9 mouse cellular contexts compared by ENCODE assay signal in genomic region chr10:75556026-75556425, GRCm38 (mm10). TPM values are rescaled to one million over a fixed set of nuclear protein-coding genes. Genes with fewer than 3 reads are reported as not detected.
A peak's percentile ranks its signal among the peaks of the same experiment; 100 is the strongest.
DNase-seq lines count a peak whose midpoint lies in the region; ATAC-seq lines count a peak whose summit lies in the region.
"Had no signal": no experiment of that assay in that cellular context is flagged by ENCODE, and none has a peak within 500 bp of the region (broad histone marks: within the 10 kb centered on the region; RNA-seq: fewer than 3 reads in every experiment).

No protein-coding gene starts in this region.

- H3K36me3 ChIP-seq in kidney, embryonic 14.5 days (ENCODE audit: control insufficient read depth, insufficient read depth, low read length) = no peaks in the 10 kb centered on the region
- H3K36me3 ChIP-seq in heart, embryonic 16.5 days (ENCODE audit: control insufficient read depth, insufficient read depth) = no peaks in the 10 kb centered on the region

- peaks cover 23% of the 10 kb centered on the region for H3K4me1 ChIP-seq in kidney, embryonic 14.5 days (ENCODE audit: control insufficient read depth, insufficient read depth, low read length)
- H3K4me1 ChIP-seq in heart, embryonic 16.5 days (ENCODE audit: control insufficient read depth, insufficient read depth, low read length) = peaks cover 21% of the 10 kb centered on the region

- no peaks in the 10 kb centered on the region for H3K9me3 ChIP-seq in kidney, embryonic 14.5 days (ENCODE audit: control insufficient read depth, low read length)
- no peaks in the 10 kb centered on the region for H3K9me3 ChIP-seq in heart, embryonic 16.5 days (replicated peaks; ENCODE audit: control insufficient read depth, low read length)

- no peak for ATAC-seq in kidney, embryonic 14.5 days (ENCODE audit: low FRiP score, low TSS enrichment)
- peak; percentile 39; the same call in 1 of the 2 replicates for ATAC-seq in heart, embryonic 16.5 days (replicated peaks; ENCODE audit: extremely low read depth, insufficient read depth, low FRiP score)
- no peak for ATAC-seq in megakaryocyte, adult 5-6 weeks (ENCODE audit: poor library complexity, severe bottlenecking)

- peak overlapping the region; percentile 62 for H3K27ac ChIP-seq in kidney, embryonic 14.5 days (ENCODE audit: low read depth, low read length)
- peak overlapping the region; percentile 28 for H3K27ac ChIP-seq in heart, embryonic 16.5 days (ENCODE audit: low read length)

- 61% methylated on average over 9 of the region's 9 CpGs for WGBS in kidney, embryonic 14.5 days
- WGBS in heart, embryonic 16.5 days = 38% methylated on average over 9 of the region's 9 CpGs

- intact Hi-C loops in left cerebral cortex, postnatal 25 days (cut with DNase I) = loop anchor here (2.0 kb wide), 1 partner anchor 39 kb away; the partner anchor contains the start of genes Gucd1 and Snrpd3

- H3K9ac ChIP-seq in kidney, embryonic 14.5 days (ENCODE audit: low read depth, low read length) = no peak overlapping the region
- H3K9ac ChIP-seq in heart, embryonic 16.5 days (ENCODE audit: low read length) = peak overlapping the region; percentile 44; the same call in 1 of the 2 replicates

- H3K4me3 ChIP-seq in kidney, embryonic 14.5 days (ENCODE audit: low read length) = no peak overlapping the region
- H3K4me3 ChIP-seq in heart, embryonic 16.5 days (ENCODE audit: low read length) = no peak overlapping the region

- H3K4me2 ChIP-seq in kidney, embryonic 14.5 days (replicated peaks; ENCODE audit: low read depth, low read length) = no peak overlapping the region
- 0 out of 2 replicates have a peak overlapping the region, but pooled peaks have one; percentile 3 for H3K4me2 ChIP-seq in heart, embryonic 16.5 days (ENCODE audit: low read depth, low read length)

- DNase-seq in kidney, adult 8-10 months = no peak
- DNase-seq in cerebellum, adult 9-10 months = peak; percentile 67
- peak; percentile 59 to 82 for DNase-seq in left cerebral cortex, postnatal 25 days (ENCODE audit: low spot score in 2 of 2)
- DNase-seq in right cerebral cortex, postnatal 14 days = peak; percentile 69
- DNase-seq in natural killer cell, adult 2 months (ENCODE audit: low spot score in 2 of 2) = no peak

- H3K27me3 ChIP-seq in kidney, embryonic 14.5 days (ENCODE audit: control insufficient read depth, insufficient read depth, low read length) = peaks cover 16% of the 10 kb centered on the region
- peaks cover 23% of the 10 kb centered on the region for H3K27me3 ChIP-seq in heart, embryonic 16.5 days (ENCODE audit: control insufficient read depth, insufficient read depth, low read length)

RNA-seq across cellular contexts. Expression of gene Lrrc75b, which starts 4.1 kb away (rescaled TPM):
- polyA plus RNA-seq in kidney, embryonic 14.5 days (2014; fragmentation: Nextera tagmentation; extraction: Ambion mirVana) = 2.1 and 2.9 TPM in 2 replicates
- polyA plus RNA-seq in heart, embryonic 16.5 days (2015; fragmentation: Nextera tagmentation; extraction: Ambion mirVana) = 1.5 and 2.7 TPM in 2 replicates
- 1 to 10 TPM; 9.1 to 9.2 TPM for total RNA-seq in left cerebral cortex, postnatal 25 days (2021)
- 0.58 and 0.71 TPM in 2 replicates for total RNA-seq in megakaryocyte, adult 5-6 weeks (2015)
- total RNA-seq in megakaryocyte, adult 5-6 weeks (2017) = 0.22 and 0.57 TPM in 2 replicates
- total RNA-seq: MEL had no signal

RNA-seq across cellular contexts. Expression of gene Ggt1, which starts 5.4 kb away (rescaled TPM):
- 29.1 and 57.6 TPM in 2 replicates for polyA plus RNA-seq in kidney, embryonic 14.5 days (2014; fragmentation: Nextera tagmentation; extraction: Ambion mirVana)
- polyA plus RNA-seq in heart, embryonic 16.5 days (2015; fragmentation: Nextera tagmentation; extraction: Ambion mirVana) = 0.89 and 2.4 TPM in 2 replicates
- total RNA-seq in left cerebral cortex, postnatal 25 days (2021) = 1 to 10 TPM; 2.2 to 4.2 TPM
- 3.2 TPM in 2 replicates for total RNA-seq in megakaryocyte, adult 5-6 weeks (2015)
- total RNA-seq in megakaryocyte, adult 5-6 weeks (2017) = 4.9 and 10.0 TPM in 2 replicates

RNA-seq across cellular contexts. Expression of gene Ggt5, which starts 33.1 kb away (rescaled TPM):
- 3.9 and 4.7 TPM in 2 replicates for polyA plus RNA-seq in kidney, embryonic 14.5 days (2014; fragmentation: Nextera tagmentation; extraction: Ambion mirVana)
- polyA plus RNA-seq in heart, embryonic 16.5 days (2015; fragmentation: Nextera tagmentation; extraction: Ambion mirVana) = 9.7 and 11.3 TPM in 2 replicates
- 1 to 10 TPM; 2.6 to 2.8 TPM for total RNA-seq in left cerebral cortex, postnatal 25 days (2021)
- 2.0 and 2.8 TPM in 2 replicates for total RNA-seq in megakaryocyte, adult 5-6 weeks (2015)
- 2.7 and 16.8 TPM in 2 replicates for total RNA-seq in megakaryocyte, adult 5-6 weeks (2017)
- total RNA-seq: MEL had no signal

RNA-seq across cellular contexts. Expression of gene Gucd1, which starts 38.3 kb away (rescaled TPM):
- 31.7 and 46.9 TPM in 2 replicates for polyA plus RNA-seq in kidney, embryonic 14.5 days (2014; fragmentation: Nextera tagmentation; extraction: Ambion mirVana)
- 26.9 and 28.5 TPM in 2 replicates for polyA plus RNA-seq in heart, embryonic 16.5 days (2015; fragmentation: Nextera tagmentation; extraction: Ambion mirVana)
- total RNA-seq in left cerebral cortex, postnatal 25 days (2021) = 10 to 100 TPM; 17.4 to 20.0 TPM
- total RNA-seq in megakaryocyte, adult 5-6 weeks (2015) = 22.1 and 22.2 TPM in 2 replicates
- total RNA-seq in megakaryocyte, adult 5-6 weeks (2017) = 33.4 and 38.1 TPM in 2 replicates

RNA-seq across cellular contexts. Expression of gene Snrpd3, which starts 38.7 kb away (rescaled TPM):
- 178 and 249 TPM in 2 replicates for polyA plus RNA-seq in kidney, embryonic 14.5 days (2014; fragmentation: Nextera tagmentation; extraction: Ambion mirVana)
- polyA plus RNA-seq in heart, embryonic 16.5 days (2015; fragmentation: Nextera tagmentation; extraction: Ambion mirVana) = 90.4 and 90.5 TPM in 2 replicates
- total RNA-seq in left cerebral cortex, postnatal 25 days (2021) = 10 to 100 TPM; 71.6 to 77.3 TPM
- total RNA-seq in megakaryocyte, adult 5-6 weeks (2015) = 31.1 and 31.9 TPM in 2 replicates
- 39.2 and 42.4 TPM in 2 replicates for total RNA-seq in megakaryocyte, adult 5-6 weeks (2017)

Comparison
In these comparisons a context has a peak if more than half of its experiments do, and no peak if none do; other contexts are left out.
1. DNase-seq: peak in cerebellum, adult 9-10 months (single experiment), left cerebral cortex, postnatal 25 days (2 of 2) and right cerebral cortex, postnatal 14 days (single experiment); none in kidney, adult 8-10 months (0 of 2) and natural killer cell, adult 2 months (0 of 2).
2. RNA of gene Lrrc75b, which starts 4.1 kb away (total RNA-seq): 9.1 to 9.2 TPM in left cerebral cortex, postnatal 25 days; 0.22 to 0.71 TPM in megakaryocyte, adult 5-6 weeks; every median in the first group is over 4 times any median in the second.